Mouse (Mus musculus): ENCODE measurements around the gene Olfr154.

GRCm38 (mm10) chr2:85678667-85679066 is 14.4 kb upstream of the Olfr154 start, which contains the start of gene Olfr1006:
- TF ChIP-seq CTCF (IDR thresholded peaks at IDR 0.05; ENCODE audit: insufficient read depth, low read depth, low read length), result no peak
- TF ChIP-seq POLR2A (IDR thresholded peaks at IDR 0.05; ENCODE audit: insufficient read depth, low read depth, low read length), result no peak
